Mouse (Mus musculus) cerebellum, adult (tissue): ENCODE results near the gene Acvr1b.

ENCODE experiments used
- ATAC-seq: cut with Nextera tagmentation; 2 replicates; pipeline ENCODE4 v1.9.2; 2017; ENCODE audit warnings: mild to moderate bottlenecking, moderate library complexity, mixed read lengths; ENCODE audit not compliant: insufficient number of reproducible peaks, low FRiP score, low TSS enrichment

The Acvr1b gene

GRCm38 (mm10) chr15:101173421-101174211 lies at the start of gene Acvr1b:
TSS of gene Acvr1b (plus strand) at chr15:101174067.
- ATAC-seq, result peak; percentile 78

- no peak for ATAC-seq
Measured at GRCm38 (mm10) chr15:101125561-101125960, 48.3 kb upstream of the Acvr1b start.

GRCm38 (mm10) chr15:101126876-101127544 lies 46.9 kb upstream of the Acvr1b start:
- no peak for ATAC-seq

GRCm38 (mm10) chr15:101128181-101129089 lies 45.4 kb upstream of the Acvr1b start, which contains the start of gene Acvrl1:
TSS of gene Acvrl1 (plus strand) at chr15:101128522.
- no peak for ATAC-seq

GRCm38 (mm10) chr15:101129412-101129811 lies 44.5 kb upstream of the Acvr1b start:
- no peak for ATAC-seq

GRCm38 (mm10) chr15:101131498-101131897 lies 42.4 kb upstream of the Acvr1b start:
- no peak for ATAC-seq

- no peak for ATAC-seq
Measured at GRCm38 (mm10) chr15:101132041-101132440, 41.8 kb upstream of the Acvr1b start.

GRCm38 (mm10) chr15:101132761-101133160 lies 41.1 kb upstream of the Acvr1b start:
- no peak for ATAC-seq

GRCm38 (mm10) chr15:101133993-101134704 lies 39.7 kb upstream of the Acvr1b start:
- no peak for ATAC-seq

- ATAC-seq, result no peak
Measured at GRCm38 (mm10) chr15:101135405-101135804, 38.5 kb upstream of the Acvr1b start.

- ATAC-seq, result no peak
Measured at GRCm38 (mm10) chr15:101137455-101137854, 36.4 kb upstream of the Acvr1b start.

GRCm38 (mm10) chr15:101138675-101139074 lies 35.2 kb upstream of the Acvr1b start:
- no peak for ATAC-seq

GRCm38 (mm10) chr15:101139885-101140284 lies 34.0 kb upstream of the Acvr1b start:
- no peak for ATAC-seq

- ATAC-seq, result no peak
Measured at GRCm38 (mm10) chr15:101140587-101140986, 33.3 kb upstream of the Acvr1b start.

GRCm38 (mm10) chr15:101141061-101141541 lies 32.8 kb upstream of the Acvr1b start:
- no peak for ATAC-seq

- no peak for ATAC-seq
Measured at GRCm38 (mm10) chr15:101142672-101143071, 31.2 kb upstream of the Acvr1b start.

GRCm38 (mm10) chr15:101143494-101143893 lies 30.4 kb upstream of the Acvr1b start:
- ATAC-seq, result no peak

GRCm38 (mm10) chr15:101144176-101144575 lies 29.7 kb upstream of the Acvr1b start:
- ATAC-seq, result no peak

- no peak for ATAC-seq
Measured at GRCm38 (mm10) chr15:101144779-101145178, 29.1 kb upstream of the Acvr1b start.
